Mouse (Mus musculus) kidney, adult 11 months (tissue): ENCODE results near the gene Tyw1.

ENCODE experiments used
- DNase-seq: peaks from one replicate; pipeline ENCODE4 v3.0.0; 2022

Gene Tyw1

DNA sequence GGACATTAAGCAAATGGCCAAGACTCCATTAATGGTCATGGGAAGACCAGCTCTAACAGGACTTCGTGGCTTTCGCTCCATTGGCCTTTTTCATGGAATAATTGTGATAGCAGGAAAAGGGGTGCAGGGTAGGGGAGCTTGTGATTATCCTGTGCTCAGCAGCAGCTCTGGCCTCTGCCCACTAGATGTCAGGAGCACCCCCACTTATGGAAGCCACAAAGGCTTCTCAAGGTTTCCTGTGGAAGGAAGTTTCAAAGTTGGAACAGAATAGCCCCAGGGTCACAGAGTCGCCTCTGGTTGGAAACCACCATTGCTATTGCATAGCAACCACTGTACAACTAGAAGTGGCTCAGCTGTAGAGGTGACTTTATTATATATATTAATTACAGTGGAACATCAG lies 65.1 kb downstream of the Tyw1 start:
- DNase-seq: peak; percentile 7

GRCm38 (mm10) chr5:130325486-130325885 lies 70.1 kb downstream of the Tyw1 start:
- no peak for DNase-seq

- DNase-seq: peak; percentile 20
These were observed 72.3 kb downstream of the Tyw1 start for GRCm38 (mm10) chr5:130327615-130328263.

- no peak for DNase-seq
These were observed 72.9 kb downstream of the Tyw1 start for GRCm38 (mm10) chr5:130328366-130328765.

DNA sequence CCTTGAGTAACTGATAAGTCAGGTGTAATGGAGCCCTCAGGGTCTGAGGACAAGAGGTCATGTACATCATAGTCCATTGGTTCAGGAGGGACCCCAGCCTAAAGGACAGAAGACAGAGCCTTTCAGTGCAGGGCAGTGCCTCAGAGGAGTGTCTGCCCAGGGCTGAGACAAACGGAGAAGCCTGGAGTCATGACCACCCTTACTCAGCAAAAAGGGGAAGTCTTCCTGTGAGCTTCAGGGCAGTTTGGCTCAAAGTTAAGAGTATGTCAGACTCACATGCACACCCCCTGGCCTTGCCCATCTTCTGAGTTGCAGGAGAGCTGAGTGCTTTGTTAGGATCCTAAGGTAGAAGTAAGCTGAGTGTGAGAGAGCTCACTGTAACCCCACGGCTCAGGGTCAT lies 74.5 kb downstream of the Tyw1 start:
- no peak for DNase-seq

- no peak for DNase-seq
These were observed 75.4 kb downstream of the Tyw1 start for GRCm38 (mm10) chr5:130330801-130331200.

- no peak for DNase-seq
These were observed 75.8 kb downstream of the Tyw1 start for GRCm38 (mm10) chr5:130331206-130331605.

GRCm38 (mm10) chr5:130333566-130333965 lies 78.1 kb downstream of the Tyw1 start:
- no peak for DNase-seq

DNA sequence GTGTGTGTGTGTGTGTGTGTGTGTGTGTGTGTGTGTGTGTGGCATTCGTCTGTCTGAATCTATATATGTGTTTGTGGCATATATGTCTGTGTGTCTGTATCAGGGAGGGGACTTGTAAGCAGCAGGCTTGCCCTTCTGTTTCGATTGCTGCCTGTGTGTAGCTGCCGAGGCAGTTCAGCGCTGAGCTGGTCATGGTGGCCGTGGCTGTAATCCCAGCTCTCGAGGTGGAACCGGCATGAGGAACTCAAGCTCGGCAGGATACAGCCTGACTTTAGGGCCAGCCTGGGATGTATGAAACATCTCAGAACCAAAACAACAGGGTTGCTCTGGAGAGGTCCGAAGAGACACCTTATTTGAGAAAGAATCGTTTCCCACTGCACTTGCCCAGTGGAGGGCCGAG lies 78.6 kb downstream of the Tyw1 start:
- no peak for DNase-seq

DNA sequence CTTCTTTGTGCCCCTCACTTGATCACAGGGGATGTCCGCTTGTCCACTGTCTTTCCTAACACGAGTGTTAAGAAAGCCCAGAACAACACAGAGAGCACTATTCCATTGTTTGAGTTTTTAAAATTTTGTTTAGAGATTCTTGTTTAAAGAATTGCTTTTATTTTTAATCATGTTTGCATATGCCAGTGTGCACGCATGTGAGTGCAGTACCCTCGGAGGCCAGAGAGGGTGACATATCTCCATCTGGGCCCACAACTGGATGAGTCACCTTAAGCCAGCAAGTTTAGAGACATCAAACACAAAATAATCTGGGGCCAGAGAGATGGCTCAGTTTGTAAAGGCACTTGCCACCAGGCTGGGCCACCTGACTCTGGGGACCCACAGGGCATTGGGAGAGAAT lies 80.0 kb downstream of the Tyw1 start:
- DNase-seq: no peak

- DNase-seq: no peak
These were observed 85.2 kb downstream of the Tyw1 start for GRCm38 (mm10) chr5:130340656-130341055.

DNA sequence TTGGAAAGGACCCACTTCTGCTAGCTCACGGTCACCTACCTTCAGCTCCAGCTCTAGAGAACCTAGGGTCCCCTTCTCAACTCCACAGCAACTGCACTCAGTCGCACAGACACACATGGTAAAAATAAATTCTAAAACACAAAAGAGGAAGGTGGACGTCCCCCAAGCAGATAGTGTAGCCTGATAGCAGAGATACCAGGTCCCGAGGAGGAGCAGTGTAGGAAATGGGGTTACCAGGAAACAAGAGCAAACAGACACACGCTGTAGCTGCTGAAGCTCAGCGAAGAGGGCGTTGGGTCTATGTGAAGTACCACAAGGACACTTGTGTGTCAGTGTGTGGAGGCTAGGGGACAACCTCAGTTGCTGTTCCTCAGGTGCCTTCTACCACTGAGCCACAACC lies 89.6 kb downstream of the Tyw1 start:
- no peak for DNase-seq

GRCm38 (mm10) chr5:130345871-130346270 lies 90.5 kb downstream of the Tyw1 start:
- DNase-seq: peak; percentile 6

DNA sequence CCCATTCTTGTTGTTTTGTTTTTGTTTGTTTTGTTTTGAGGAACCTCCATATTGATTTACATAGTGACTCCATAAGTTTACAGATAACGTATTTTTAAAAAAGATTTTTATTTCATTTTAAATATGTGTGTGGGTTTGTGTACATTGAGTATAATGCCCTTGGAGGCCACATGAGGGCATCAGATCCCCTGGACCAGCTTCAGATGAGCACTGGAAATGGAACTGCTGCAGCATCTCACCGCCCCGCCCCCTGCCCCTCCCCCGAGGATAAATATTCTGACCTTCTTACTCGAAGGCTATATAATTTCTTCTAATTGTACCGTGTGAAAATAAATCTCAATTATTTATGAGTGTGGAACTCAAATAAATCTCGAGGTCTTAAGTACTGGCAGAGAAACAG lies 99.8 kb downstream of the Tyw1 start:
- no peak for DNase-seq

- no peak for DNase-seq
These were observed 107.7 kb downstream of the Tyw1 start for GRCm38 (mm10) chr5:130363111-130363510.

- DNase-seq: no peak
These were observed 108.4 kb downstream of the Tyw1 start for GRCm38 (mm10) chr5:130363773-130364172.

- no peak for DNase-seq
These were observed 112.8 kb downstream of the Tyw1 start for GRCm38 (mm10) chr5:130368236-130368635.

GRCm38 (mm10) chr5:130369237-130369636 lies 113.8 kb downstream of the Tyw1 start, which contains the start of gene Caln1:
TSS of gene Caln1 (plus strand) at chr5:130369455.
- peak; percentile 39 for DNase-seq

DNA sequence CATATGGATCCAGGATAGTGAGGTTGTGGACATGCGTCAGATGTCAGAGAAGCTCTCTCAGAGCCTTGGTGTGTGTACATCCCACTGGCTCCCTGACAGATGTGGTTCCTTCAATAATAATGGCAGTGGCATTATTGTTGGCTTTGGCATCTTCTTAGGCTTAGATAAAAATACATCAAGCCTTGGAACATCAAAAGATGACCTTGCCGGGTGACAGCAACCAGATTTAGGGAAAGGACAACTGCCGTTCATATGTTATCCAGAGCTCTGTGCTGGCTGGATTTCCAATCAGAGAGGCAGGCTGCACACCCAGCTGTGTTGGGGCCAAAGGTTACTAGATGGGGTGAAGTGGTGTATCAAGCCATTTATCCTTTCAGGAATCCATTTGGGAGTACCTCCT lies 120.0 kb downstream of the Tyw1 start:
- no peak for DNase-seq

- DNase-seq: no peak
These were observed 128.9 kb downstream of the Tyw1 start, which contains the start of gene A330070K13Rik for GRCm38 (mm10) chr5:130384222-130384912. TSS of gene A330070K13Rik (minus strand) at chr5:130384631.

DNA sequence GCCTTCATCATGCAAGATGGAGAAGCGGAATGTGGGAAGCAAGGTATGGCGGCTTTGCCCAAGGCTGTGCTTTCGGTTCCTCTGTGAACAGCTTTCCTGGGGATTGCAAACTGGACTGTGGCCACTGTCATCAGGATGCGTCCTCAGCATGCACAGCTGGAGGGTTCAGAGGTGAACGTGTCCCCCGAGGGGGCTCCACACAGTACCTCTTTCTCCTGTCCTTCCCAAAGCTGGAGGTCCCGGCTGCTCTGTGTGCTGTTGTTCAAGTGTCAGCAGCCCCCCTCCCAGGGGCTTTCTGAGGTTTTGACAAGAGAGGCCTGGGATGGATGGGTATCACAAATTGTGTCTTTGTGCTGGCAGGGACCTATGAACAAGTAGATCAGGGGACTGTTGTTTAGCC lies 131.0 kb downstream of the Tyw1 start:
- no peak for DNase-seq
